Mouse (Mus musculus) stomach, embryonic 15.5 days (tissue): ENCODE results near the gene Nadk. TPM values are rescaled to one million over a fixed set of nuclear protein-coding genes. Genes with fewer than 3 reads are reported as not detected.

Source experiments
- ATAC-seq: fragments of 200-750 bp; cut with Nextera tagmentation; 2 replicates; pipeline ENCODE4 v1.8.0; 2017; ENCODE audit warnings: low read depth, moderate number of reproducible peaks, moderate TSS enrichment; ENCODE audit not compliant: insufficient read depth, low FRiP score
- H3K27ac ChIP-seq: fragments of 300-500 bp; sonication (generic); 2 replicates; pipeline ENCODE4 v1.5.1; 2015; ENCODE audit warnings: mild to moderate bottlenecking, inconsistent platforms
- H3K27me3 ChIP-seq: fragments of 300-500 bp; sonication (generic); replicated peaks from 2 replicates; pipeline ENCODE4 v1.6.1; 2015; ENCODE audit warnings: inconsistent platforms
- H3K36me3 ChIP-seq: fragments of 300-500 bp; sonication (generic); 2 replicates; pipeline ENCODE4 v1.6.1; 2015; ENCODE audit warnings: inconsistent platforms
- H3K4me1 ChIP-seq: fragments of 300-500 bp; sonication (generic); 2 replicates; pipeline ENCODE4 v1.6.1; 2015; ENCODE audit warnings: inconsistent platforms
- H3K4me2 ChIP-seq: fragments of 300-500 bp; sonication (generic); 2 replicates; pipeline ENCODE4 v1.6.1; 2015; ENCODE audit warnings: mild to moderate bottlenecking, inconsistent platforms
- H3K4me3 ChIP-seq: fragments of 300-500 bp; sonication (generic); replicated peaks from 2 replicates; pipeline ENCODE4 v1.5.1; 2015; ENCODE audit warnings: inconsistent platforms
- H3K9ac ChIP-seq: fragments of 300-500 bp; sonication (generic); 2 replicates; pipeline ENCODE4 v1.6.1; 2015; ENCODE audit warnings: inconsistent platforms
- H3K9me3 ChIP-seq: fragments of 300-500 bp; sonication (generic); 2 replicates; pipeline ENCODE4 v1.6.1; 2016; ENCODE audit warnings: inconsistent platforms
- WGBS: fragments of 180-500 bp; shearing (Covaris S2); methylation state at CpG from one replicate; pipeline ENCODE4 v1.1.7; 2015; 5-methylcytosine and 5-hydroxymethylcytosine counted together
- polyA plus RNA-seq: library from polyadenylated mRNA; unstranded; fragments of >200 nt; fragmentation: Nextera tagmentation; extraction: Ambion mirVana; gene quantifications from 2 replicates; pipeline ENCODE4 v1.2.1, GENCODE M21; 2015

Nadk gene
- polyA plus RNA-seq, 1 experiment from 2014 or later, result 79.7 TPM

DNA sequence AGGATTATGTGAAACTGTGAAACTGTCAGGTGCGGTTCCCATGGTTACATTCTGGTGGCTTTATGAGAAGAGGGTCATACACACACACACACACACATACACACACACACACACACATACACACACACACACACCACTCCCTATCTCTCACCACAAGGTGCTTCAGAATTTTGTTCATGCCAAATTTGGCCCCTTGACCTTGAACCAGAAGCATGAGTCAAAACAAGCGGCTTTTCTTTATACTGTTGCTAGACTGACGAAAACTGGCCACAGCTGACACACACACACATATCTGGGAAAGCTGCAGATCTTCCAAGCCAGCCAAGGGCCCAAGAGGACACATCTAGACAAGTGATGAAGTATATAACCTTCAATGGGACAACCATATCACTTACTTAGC is 33.6 kb downstream of the Nadk start:
- Histone ChIP-seq H3K9me3 (no peaks in the 10 kb centered on the region), H3K27me3 (no peaks in the 10 kb centered on the region), H3K4me2 (no peak overlapping the region), H3K9ac (no peak overlapping the region), H3K4me1 (no peaks in the 10 kb centered on the region), H3K36me3 (no peaks in the 10 kb centered on the region), H3K4me3 (no peak overlapping the region), H3K27ac (no peak overlapping the region)
- ATAC-seq, result no peak
- 74% methylated on average over 3 of the region's 3 CpGs for WGBS

DNA sequence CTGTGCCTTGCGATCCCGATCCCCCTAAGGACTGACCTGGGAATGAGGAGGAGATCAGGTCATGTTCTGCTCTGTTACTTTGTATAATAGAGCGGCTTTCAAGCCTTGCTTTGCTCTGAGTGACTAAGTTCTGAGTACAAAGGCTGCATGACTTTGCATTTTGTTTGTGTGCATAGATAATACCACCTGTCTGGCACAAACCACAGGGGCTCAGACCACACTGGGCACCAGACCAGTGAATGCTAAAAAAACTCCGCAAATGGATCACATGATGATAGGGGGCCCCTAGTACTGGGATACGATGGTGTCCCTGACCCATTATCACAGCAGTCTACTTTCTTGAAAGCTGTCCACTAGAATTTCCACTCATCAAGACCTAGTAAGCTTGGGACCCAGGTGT is 34.4 kb downstream of the Nadk start:
- Histone ChIP-seq H3K27me3 (no peaks in the 10 kb centered on the region), H3K4me3 (no peak overlapping the region), H3K4me2 (no peak overlapping the region), H3K36me3 (no peaks in the 10 kb centered on the region), H3K9ac (no peak overlapping the region), H3K4me1 (no peaks in the 10 kb centered on the region), H3K27ac (no peak overlapping the region), H3K9me3 (no peaks in the 10 kb centered on the region)
- 73% methylated on average over 5 of the region's 5 CpGs for WGBS
- no peak for ATAC-seq

DNA sequence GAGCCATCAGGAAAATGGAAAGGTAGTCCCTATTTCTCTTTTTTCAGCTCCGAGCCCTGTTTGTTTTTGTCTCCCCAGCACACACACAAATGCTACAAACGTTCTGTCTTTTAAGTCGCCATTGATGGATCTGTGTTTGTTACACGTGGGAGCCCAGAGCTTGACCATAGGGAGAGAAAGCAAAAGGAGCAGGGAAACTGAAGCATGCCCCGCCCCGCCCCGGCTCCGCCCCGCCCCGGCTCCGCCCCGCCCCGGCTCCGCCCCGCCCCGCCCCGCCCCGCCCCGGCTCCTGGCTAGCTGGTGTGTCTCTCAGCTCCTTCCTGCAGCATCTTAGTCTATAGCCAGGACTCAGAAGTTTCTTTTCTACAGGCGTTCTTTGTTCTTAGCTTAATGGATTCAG is 36.4 kb downstream of the Nadk start:
- 17% methylated on average over 20 of the region's 20 CpGs for WGBS

DNA sequence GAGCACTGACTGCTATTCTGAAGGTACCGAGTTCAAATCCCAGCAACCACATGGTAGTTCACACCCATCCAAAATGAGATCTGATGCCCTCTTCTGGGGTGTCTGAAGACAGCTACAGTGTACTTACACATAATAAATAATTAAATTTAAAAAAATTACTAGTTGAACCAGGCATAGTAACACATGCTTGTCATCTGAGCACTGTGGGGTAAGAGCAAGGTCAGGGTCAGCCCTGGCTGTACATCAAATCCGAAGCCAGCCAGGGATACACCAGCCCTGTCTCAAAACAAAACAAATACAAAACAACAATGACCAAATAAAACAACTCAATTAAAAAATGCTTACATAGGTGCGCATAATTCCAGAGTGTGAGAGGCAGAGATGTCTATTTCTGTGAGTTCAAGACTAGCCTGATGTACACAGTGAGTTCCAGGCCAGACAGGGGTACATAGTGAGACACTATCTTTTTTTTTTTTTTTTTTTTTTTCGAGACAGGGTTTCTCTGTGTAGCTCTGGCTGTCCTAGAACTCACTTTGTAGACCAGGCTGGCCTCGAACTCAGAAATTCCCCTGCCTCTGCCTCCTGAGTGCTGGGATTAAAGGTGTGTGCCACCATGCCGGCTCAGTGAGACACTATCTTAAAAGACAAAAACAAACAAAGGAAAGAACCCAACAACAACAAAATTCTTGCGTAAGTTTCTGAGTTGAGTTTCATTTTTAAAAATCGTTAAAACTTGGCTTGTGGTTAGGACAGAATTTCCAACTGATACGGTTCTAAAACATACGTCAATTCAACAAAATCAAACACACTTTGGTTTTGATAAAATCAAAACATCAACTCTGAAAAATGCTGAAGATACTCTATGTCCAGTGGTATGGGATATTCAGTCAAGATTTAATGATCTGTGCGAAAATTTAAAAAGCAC is 38.0 kb downstream of the Nadk start:
- H3K4me2 ChIP-seq, result peak overlapping the region; percentile 87
- no peaks in the 10 kb centered on the region; the same call in 1 of the 2 replicates for H3K36me3 ChIP-seq
- peaks cover 5% of the 10 kb centered on the region; the same call in 1 of the 2 replicates for H3K4me1 ChIP-seq
- no peak overlapping the region for H3K9ac ChIP-seq
- WGBS, result 80% methylated on average over 11 of the region's 11 CpGs
- ATAC-seq, result no peak
- H3K27ac ChIP-seq, result peak overlapping the region; percentile 99; the same call in 1 of the 2 replicates
- no peaks in the 10 kb centered on the region for H3K9me3 ChIP-seq
- no peaks in the 10 kb centered on the region for H3K27me3 ChIP-seq
- peak overlapping the region; percentile 95 for H3K4me3 ChIP-seq

More for the DNA sequence above, 36.4 kb downstream of the Nadk start:
- ATAC-seq, result no peak
- Histone ChIP-seq H3K4me3 (no peak overlapping the region), H3K4me2 (no peak overlapping the region), H3K4me1 (0 out of 2 replicates have a peak, but pooled peaks cover 5% of the 10 kb centered on the region), H3K27me3 (no peaks in the 10 kb centered on the region), H3K36me3 (no peaks in the 10 kb centered on the region; the same call in 1 of the 2 replicates), H3K27ac (no peak overlapping the region), H3K9ac (no peak overlapping the region), H3K9me3 (no peaks in the 10 kb centered on the region)

DNA sequence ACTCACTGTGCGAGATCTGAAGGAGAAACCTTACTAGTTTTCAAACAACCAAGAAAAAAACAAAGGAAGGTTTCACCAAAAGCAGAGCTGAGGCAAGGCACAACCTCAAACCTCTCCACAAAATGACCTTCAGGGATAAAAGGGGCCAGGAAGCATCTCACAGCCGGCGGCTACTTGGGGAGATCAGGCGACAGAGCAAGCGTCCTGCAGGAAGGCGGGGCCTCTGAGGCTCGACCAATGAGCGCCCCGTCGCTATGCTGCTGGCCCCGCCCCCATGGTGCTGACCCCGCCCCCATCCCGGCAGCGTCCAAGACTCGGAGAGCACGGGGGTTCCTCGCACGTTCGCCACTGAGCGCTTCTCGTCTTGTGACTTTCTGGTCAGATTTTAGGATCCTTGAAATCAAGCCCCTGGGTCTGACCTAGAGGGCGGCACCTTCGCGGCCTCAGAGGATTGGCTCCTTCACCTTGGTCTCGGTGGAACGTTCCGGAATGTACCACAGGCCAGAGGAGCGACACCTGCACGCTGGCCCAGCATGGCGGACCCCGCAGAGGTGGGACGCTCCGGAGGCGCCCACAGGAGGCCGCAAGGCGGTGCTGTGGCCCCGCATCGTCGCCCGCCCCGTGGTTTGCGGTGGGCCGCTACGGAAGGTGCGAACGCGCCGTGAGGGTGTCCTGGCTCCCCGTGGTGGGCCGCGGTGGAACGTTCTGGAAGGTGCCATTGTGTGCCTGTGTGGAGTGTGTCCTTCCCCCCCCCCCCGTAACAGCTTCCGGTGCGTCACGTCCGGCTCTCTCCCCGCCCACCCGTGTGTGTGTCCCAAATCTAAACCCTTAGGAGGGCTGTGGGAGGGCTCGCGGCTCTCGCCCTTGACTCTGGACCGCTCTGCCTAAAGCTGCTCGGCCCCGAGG is 39.2 kb downstream of the Nadk start, which contains the start of gene Slc35e2:
Gene Slc35e2 (plus strand): TSS at position 326 of the 906 bp plus-strand sequence.
- ATAC-seq, result peak; percentile 95
- peak within 1 kb of the TSS; percentile 95 for H3K4me3 ChIP-seq
- under 1% methylated on average over 65 of the region's 65 CpGs for WGBS

DNA sequence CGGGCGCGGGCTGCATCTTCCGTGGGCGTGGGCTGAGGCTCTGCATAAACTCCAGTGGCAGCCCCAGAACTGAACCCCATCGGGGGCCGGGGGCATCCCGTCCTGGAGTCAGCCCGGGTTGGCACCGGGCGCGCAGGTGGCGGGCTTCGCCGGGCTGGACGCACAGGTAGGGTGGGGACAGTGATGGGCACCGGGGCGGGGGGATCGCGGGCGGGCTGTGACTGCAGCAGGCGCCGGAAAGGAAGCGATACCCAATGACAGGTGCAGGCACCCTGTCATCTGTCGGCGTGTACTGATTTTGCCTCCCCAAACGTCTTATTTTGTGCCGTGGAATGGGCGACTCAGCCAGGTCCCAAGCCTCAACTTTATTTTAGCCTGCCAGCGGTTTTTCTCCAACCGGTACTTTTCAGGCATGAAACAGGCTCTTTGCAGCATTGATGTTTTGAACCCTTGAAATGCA is 39.8 kb downstream of the Nadk start:
- H3K9me3 ChIP-seq, result no peaks in the 10 kb centered on the region
- no peaks in the 10 kb centered on the region for H3K27me3 ChIP-seq
- H3K4me2 ChIP-seq, result peak overlapping the region; percentile 87
- H3K27ac ChIP-seq, result peak overlapping the region; percentile 99
- peak overlapping the region; percentile 95 for H3K4me3 ChIP-seq
- H3K36me3 ChIP-seq, result no peaks in the 10 kb centered on the region; the same call in 1 of the 2 replicates
- H3K9ac ChIP-seq, result peak overlapping the region; percentile 90
- under 1% methylated on average over 31 of the region's 31 CpGs for WGBS
- peak; percentile 28; the same call in 1 of the 2 replicates for ATAC-seq
- H3K4me1 ChIP-seq, result peaks cover 5% of the 10 kb centered on the region; the same call in 1 of the 2 replicates

More for the DNA sequence above, 39.2 kb downstream of the Nadk start, which contains the start of gene Slc35e2:
- H3K9ac ChIP-seq, result peak within 1 kb of the TSS; percentile 90
- peaks cover 5% of the 10 kb centered on the region; the same call in 1 of the 2 replicates for H3K4me1 ChIP-seq
- H3K27me3 ChIP-seq, result no peaks in the 10 kb centered on the region
- H3K4me2 ChIP-seq, result peak within 1 kb of the TSS; percentile 87
- H3K36me3 ChIP-seq, result no peaks in the 10 kb centered on the region; the same call in 1 of the 2 replicates
- H3K9me3 ChIP-seq, result no peaks in the 10 kb centered on the region
- peak within 1 kb of the TSS; percentile 99 for H3K27ac ChIP-seq

DNA sequence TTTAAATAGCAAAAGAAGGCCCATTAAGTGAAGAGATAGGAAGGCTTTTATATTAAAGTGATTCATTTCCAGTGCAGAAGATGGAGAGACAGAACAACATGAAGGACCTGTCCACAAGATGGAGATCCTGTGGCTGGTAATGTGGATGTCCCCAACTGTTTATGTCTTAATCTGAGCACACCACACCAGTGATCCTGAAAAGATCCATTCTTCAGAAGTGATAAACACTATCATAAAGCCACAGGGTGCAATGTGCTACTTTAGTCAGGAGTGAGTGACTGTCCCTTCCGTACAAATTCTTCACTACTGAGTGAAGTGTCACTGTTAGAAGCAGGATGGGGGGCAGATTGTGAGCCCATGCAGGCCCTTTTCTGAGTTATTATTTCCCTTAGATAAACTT is 40.6 kb downstream of the Nadk start:
- WGBS, result 92% methylated on average over 1 of the region's 1 CpGs

DNA sequence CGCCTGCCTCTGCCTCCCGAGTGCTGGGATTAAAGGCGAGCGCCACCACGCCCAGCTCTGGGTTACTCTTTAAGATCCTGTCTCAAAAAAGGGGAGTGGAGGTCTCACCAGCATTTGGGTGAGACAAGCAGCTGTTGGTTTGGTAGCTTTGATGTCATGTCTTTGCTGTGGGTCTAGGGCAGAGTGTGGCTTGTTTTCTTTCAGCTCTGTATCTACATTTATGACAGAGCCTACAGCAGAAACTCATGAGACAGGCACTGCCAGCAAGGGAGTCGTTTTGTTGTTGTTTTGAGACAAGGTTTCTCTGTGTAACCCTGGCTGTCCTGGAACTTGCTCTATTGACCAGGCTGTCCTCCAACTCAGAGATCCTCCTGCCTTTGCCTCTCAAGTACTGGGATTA is 41.6 kb downstream of the Nadk start:
- H3K4me2 ChIP-seq, result no peak overlapping the region
- no peak overlapping the region for H3K4me3 ChIP-seq
- H3K27ac ChIP-seq, result no peak overlapping the region
- WGBS, result 86% methylated on average over 6 of the region's 6 CpGs
- H3K9ac ChIP-seq, result no peak overlapping the region
- no peak for ATAC-seq
- H3K9me3 ChIP-seq, result no peaks in the 10 kb centered on the region
- no peaks in the 10 kb centered on the region; the same call in 1 of the 2 replicates for H3K36me3 ChIP-seq
- H3K4me1 ChIP-seq, result peaks cover 5% of the 10 kb centered on the region; the same call in 1 of the 2 replicates
- H3K27me3 ChIP-seq, result no peaks in the 10 kb centered on the region

More for the DNA sequence above, 40.6 kb downstream of the Nadk start:
- Histone ChIP-seq H3K27me3 (no peaks in the 10 kb centered on the region), H3K36me3 (no peaks in the 10 kb centered on the region; the same call in 1 of the 2 replicates), H3K9ac (no peak overlapping the region), H3K4me2 (peak overlapping the region; percentile 87), H3K27ac (no peak overlapping the region), H3K4me3 (peak overlapping the region; percentile 95; the same call in 1 of the 2 replicates), H3K4me1 (peaks cover 5% of the 10 kb centered on the region; the same call in 1 of the 2 replicates), H3K9me3 (no peaks in the 10 kb centered on the region)
- ATAC-seq, result no peak

DNA sequence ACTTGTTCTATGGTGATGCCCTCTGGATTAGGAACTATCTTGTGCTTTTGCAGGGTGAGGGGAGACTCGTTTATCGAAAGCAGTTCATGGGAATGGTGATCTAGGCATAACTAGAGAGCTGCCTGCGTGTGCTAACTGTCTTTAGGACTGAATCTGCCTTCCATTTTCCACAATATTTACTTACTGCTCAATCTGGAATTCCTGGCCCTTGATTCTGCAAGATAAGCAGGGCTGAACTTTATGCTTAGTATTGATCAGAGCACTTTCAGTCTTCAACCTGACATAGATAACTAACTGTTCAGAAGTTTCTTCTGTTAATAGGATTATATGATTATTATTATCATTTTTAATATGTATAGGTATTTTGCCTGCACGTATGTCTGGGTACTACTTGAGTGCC is 43.0 kb downstream of the Nadk start:
- no peak overlapping the region for H3K27ac ChIP-seq
- no peak for ATAC-seq
- H3K4me2 ChIP-seq, result no peak overlapping the region
- H3K4me3 ChIP-seq, result no peak overlapping the region
- H3K9me3 ChIP-seq, result no peaks in the 10 kb centered on the region
- no peaks in the 10 kb centered on the region for H3K27me3 ChIP-seq
- H3K9ac ChIP-seq, result no peak overlapping the region
- H3K36me3 ChIP-seq, result peaks cover 10% of the 10 kb centered on the region; the same call in 1 of the 2 replicates
- peaks cover 5% of the 10 kb centered on the region; the same call in 1 of the 2 replicates for H3K4me1 ChIP-seq
- WGBS, result 81% methylated on average over 4 of the region's 4 CpGs

DNA sequence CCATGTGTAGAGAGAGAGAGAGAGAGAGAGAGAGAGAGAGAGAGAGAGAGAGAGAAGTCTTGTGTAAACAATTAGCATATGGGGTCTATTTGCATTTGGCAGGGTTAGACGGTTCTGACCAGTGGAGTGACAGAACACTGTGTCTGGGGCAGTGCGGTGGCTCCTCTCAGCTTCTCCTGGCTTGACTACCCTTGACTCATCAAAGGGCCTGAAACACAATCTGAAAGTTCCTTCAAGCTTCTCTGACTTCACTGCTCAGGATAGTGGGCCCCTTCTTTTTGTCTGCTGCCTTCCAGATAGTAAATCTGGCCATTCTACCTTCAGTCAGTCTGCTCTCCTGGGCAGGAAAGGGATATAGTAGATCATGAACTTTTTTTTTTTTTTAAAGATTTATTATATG is 44.6 kb downstream of the Nadk start:
- WGBS, result 70% methylated on average over 2 of the region's 2 CpGs
- no peak overlapping the region for H3K27ac ChIP-seq
- ATAC-seq, result no peak

DNA sequence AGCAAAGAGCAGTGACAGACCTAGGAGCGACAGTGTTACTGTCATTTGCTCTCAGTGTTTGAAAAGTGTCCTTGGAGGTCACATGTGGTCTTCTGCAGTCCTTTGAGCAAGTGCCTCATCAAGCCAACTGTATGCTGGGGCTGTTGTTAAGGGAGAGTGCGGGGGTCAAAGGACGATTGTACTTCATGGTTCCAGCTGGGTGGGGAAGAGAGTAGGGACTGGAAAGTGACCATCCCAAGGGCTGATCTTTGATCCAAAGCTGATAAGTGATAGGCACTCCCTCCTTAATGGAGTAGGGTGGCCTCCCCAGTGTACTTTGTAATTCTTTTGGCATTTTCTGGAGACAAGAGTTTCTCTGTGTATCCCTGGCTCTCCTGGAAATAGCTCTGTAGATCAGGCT is 49.7 kb downstream of the Nadk start:
- Histone ChIP-seq H3K36me3 (peaks cover 52% of the 10 kb centered on the region), H3K4me3 (no peak overlapping the region), H3K4me1 (no peaks in the 10 kb centered on the region), H3K27ac (no peak overlapping the region), H3K9me3 (no peaks in the 10 kb centered on the region), H3K4me2 (no peak overlapping the region), H3K27me3 (no peaks in the 10 kb centered on the region), H3K9ac (no peak overlapping the region)
- WGBS, result 92% methylated on average over 3 of the region's 3 CpGs
- ATAC-seq, result no peak

More for the DNA sequence above, 44.6 kb downstream of the Nadk start:
- Histone ChIP-seq H3K4me2 (no peak overlapping the region), H3K4me1 (peaks cover 5% of the 10 kb centered on the region; the same call in 1 of the 2 replicates), H3K4me3 (no peak overlapping the region), H3K9me3 (no peaks in the 10 kb centered on the region), H3K9ac (no peak overlapping the region), H3K36me3 (peaks cover 22% of the 10 kb centered on the region), H3K27me3 (no peaks in the 10 kb centered on the region)
